In the genomic region with DNA sequence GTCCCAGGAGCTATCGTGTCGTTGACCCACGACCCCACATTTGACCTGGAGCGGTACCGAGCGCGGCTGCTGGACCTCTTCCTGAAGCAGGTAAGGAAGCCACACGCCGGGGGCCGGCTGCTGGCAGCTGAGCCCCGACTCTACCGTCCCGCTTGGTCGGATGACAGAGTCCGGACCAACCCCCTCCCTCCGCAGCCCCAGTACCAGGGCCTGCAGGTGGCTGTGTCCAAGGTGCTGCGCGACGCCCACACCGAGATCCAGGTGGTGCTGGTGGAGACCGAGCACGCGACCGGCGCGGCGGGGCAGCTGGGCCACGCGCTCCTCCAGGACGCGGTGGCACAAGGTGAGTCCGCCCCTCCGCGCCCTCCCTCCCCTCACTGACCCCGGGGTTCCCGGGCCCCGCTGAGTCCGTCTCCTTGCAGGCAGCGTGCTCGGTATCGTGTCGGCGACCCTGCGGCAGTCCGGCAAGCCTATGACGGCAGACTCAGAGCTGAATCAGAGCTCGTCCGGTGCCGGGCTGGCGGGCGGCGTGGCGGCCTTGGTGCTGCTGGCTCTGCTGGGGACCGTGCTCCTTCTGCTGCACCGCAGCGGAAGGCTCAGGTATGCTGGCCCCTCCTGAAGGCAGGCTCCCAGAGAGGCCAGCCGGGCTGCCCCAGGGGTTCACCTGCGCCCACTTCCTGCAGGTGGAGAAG, we compare ENCODE assay signal across 8 mouse cellular contexts. TPM values are rescaled to one million over a fixed set of nuclear protein-coding genes. Genes with fewer than 3 reads are reported as not detected.
DNase-seq lines count a peak whose midpoint lies in the region; ATAC-seq and TF ChIP-seq lines count a peak whose summit lies in the region.

No protein-coding gene starts in this region.

- TF ChIP-seq CTCF in kidney, postnatal 0 days (IDR thresholded peaks at IDR 0.05; ENCODE audit: low read depth): no peak

- WGBS in kidney, postnatal 0 days: 1% methylated on average over 57 of the region's 58 CpGs
- under 1% methylated on average over 53 of the region's 58 CpGs for WGBS in hindbrain, embryonic 11.5 days
- WGBS in midbrain, embryonic 13.5 days: 1% methylated on average over 58 of the region's 58 CpGs

- no peak for DNase-seq in kidney, postnatal 0 days (ENCODE audit: low spot score)
- DNase-seq in kidney, adult 11 months: no peak
- peak; percentile 84 to 85 for DNase-seq in adrenal gland, postnatal 36 days
- peak; percentile 44 for DNase-seq in hindbrain, embryonic 11.5 days (ENCODE audit: low spot score)
- DNase-seq in urinary bladder, postnatal 10 days (ENCODE audit: low spot score): no peak
- DNase-seq in spleen, adult 12 weeks (ENCODE audit: low spot score): no peak
- DNase-seq in thymus, postnatal 36 days: no peak

- no peak overlapping the region for H3K27ac ChIP-seq in kidney, postnatal 0 days
- H3K27ac ChIP-seq in hindbrain, embryonic 11.5 days (ENCODE audit: low read depth, low read length): no peak overlapping the region
- no peak overlapping the region for H3K27ac ChIP-seq in midbrain, embryonic 13.5 days

- no peak for ATAC-seq in kidney, postnatal 0 days (replicated peaks; ENCODE audit: low FRiP score, low read depth)
- ATAC-seq in hindbrain, embryonic 11.5 days (ENCODE audit: low FRiP score): no peak
- ATAC-seq in midbrain, embryonic 13.5 days: peak; percentile 26; the same call in 1 of the 2 replicates

- H3K4me2 ChIP-seq in kidney, postnatal 0 days (ENCODE audit: low read length): peak overlapping the region; percentile 60
- H3K4me2 ChIP-seq in hindbrain, embryonic 11.5 days (replicated peaks; ENCODE audit: low read depth, low read length): peak overlapping the region; percentile 69
- peak overlapping the region; percentile 71 for H3K4me2 ChIP-seq in midbrain, embryonic 13.5 days (replicated peaks)

- H3K9ac ChIP-seq in kidney, postnatal 0 days (ENCODE audit: low read depth, low read length): 0 out of 2 replicates have a peak overlapping the region, but pooled peaks have one; percentile 19
- peak overlapping the region; percentile 31; the same call in 1 of the 2 replicates for H3K9ac ChIP-seq in hindbrain, embryonic 11.5 days (ENCODE audit: low read depth, low read length)
- peak overlapping the region; percentile 63 for H3K9ac ChIP-seq in midbrain, embryonic 13.5 days (replicated peaks)

- H3K4me1 ChIP-seq in kidney, postnatal 0 days (replicated peaks; ENCODE audit: insufficient read depth, low read length): peaks cover 15% of the 10 kb centered on the region
- H3K4me1 ChIP-seq in hindbrain, embryonic 11.5 days (replicated peaks; ENCODE audit: control insufficient read depth, insufficient read depth, low read length): peaks cover 15% of the 10 kb centered on the region
- H3K4me1 ChIP-seq in midbrain, embryonic 13.5 days (replicated peaks): peaks cover 23% of the 10 kb centered on the region

- H3K36me3 ChIP-seq in kidney, postnatal 0 days (ENCODE audit: insufficient read depth, low read length): no peaks in the 10 kb centered on the region
- H3K36me3 ChIP-seq in hindbrain, embryonic 11.5 days (ENCODE audit: control insufficient read depth, insufficient read depth, low read length): no peaks in the 10 kb centered on the region
- H3K36me3 ChIP-seq in midbrain, embryonic 13.5 days: no peaks in the 10 kb centered on the region

- peaks cover 49% of the 10 kb centered on the region for H3K27me3 ChIP-seq in kidney, postnatal 0 days (ENCODE audit: insufficient read depth, low read length)
- H3K27me3 ChIP-seq in hindbrain, embryonic 11.5 days (ENCODE audit: control insufficient read depth, insufficient read depth, low read length): peaks cover 68% of the 10 kb centered on the region
- H3K27me3 ChIP-seq in midbrain, embryonic 13.5 days: peaks cover 76% of the 10 kb centered on the region

- H3K4me3 ChIP-seq in kidney, postnatal 0 days (replicated peaks; ENCODE audit: low read depth, low read length): peak overlapping the region; percentile 30
- peak overlapping the region; percentile 35 for H3K4me3 ChIP-seq in hindbrain, embryonic 11.5 days (ENCODE audit: low read depth, low read length)
- peak overlapping the region; percentile 43 for H3K4me3 ChIP-seq in midbrain, embryonic 13.5 days (replicated peaks)

- H3K9me3 ChIP-seq in kidney, postnatal 0 days (replicated peaks; ENCODE audit: low read length): no peaks in the 10 kb centered on the region
- no peaks in the 10 kb centered on the region for H3K9me3 ChIP-seq in hindbrain, embryonic 11.5 days (ENCODE audit: control insufficient read depth, low read length)
- no peaks in the 10 kb centered on the region for H3K9me3 ChIP-seq in midbrain, embryonic 13.5 days

RNA-seq across cellular contexts. Expression of a gene that starts 4.4 kb away (rescaled TPM):
- polyA plus RNA-seq in kidney, postnatal 0 days (2015; fragmentation: Nextera tagmentation; extraction: Ambion mirVana): 123 and 145 TPM in 2 replicates
- not detected for total RNA-seq in adrenal gland, postnatal 36 days (2021)
- 0.76 TPM in 1 of 2 replicates, not detected in the other for polyA plus RNA-seq in hindbrain, embryonic 11.5 days (2014; fragmentation: Nextera tagmentation; extraction: Ambion mirVana)
- 1.9 and 2.0 TPM in 2 replicates for polyA plus RNA-seq in midbrain, embryonic 13.5 days (2015; fragmentation: Nextera tagmentation; extraction: Ambion mirVana)

Comparison
In these comparisons a context has a peak if more than half of its experiments do, and no peak if none do; other contexts are left out.
1. DNase-seq: peak in adrenal gland, postnatal 36 days (2 of 2) and hindbrain, embryonic 11.5 days (single experiment); none in kidney, postnatal 0 days (single experiment), kidney, adult 11 months (single experiment), urinary bladder, postnatal 10 days (single experiment), spleen, adult 12 weeks (single experiment) and thymus, postnatal 36 days (0 of 2).
2. RNA of a gene that starts 4.4 kb away (polyA plus RNA-seq): 123 to 145 TPM in kidney, postnatal 0 days; 1.9 to 2.0 TPM in midbrain, embryonic 13.5 days and 0.76 TPM in hindbrain, embryonic 11.5 days; every median in the first group is over 10 times any median in the second.
3. Peak in every context shown above with its lines, with median percentiles within 50 percentile points of each other: H3K4me2 ChIP-seq, H3K4me3 ChIP-seq and H3K9ac ChIP-seq.